Mouse (Mus musculus) MN1 (cell line): ENCODE measurements around the gene Nup107.
A peak's percentile ranks its signal among the peaks of the same experiment; 100 is the strongest.
"Not testable (repeated sequence)": the region's sequence is repeated elsewhere in the genome, so short reads cannot be mapped to it uniquely, and the experiment has no call there.

Experiments
- DNase-seq: peaks from one replicate; pipeline ENCODE4 v3.0.0-alpha.2; 2016; ENCODE audit warnings: low spot score

The Nup107 gene

DNA sequence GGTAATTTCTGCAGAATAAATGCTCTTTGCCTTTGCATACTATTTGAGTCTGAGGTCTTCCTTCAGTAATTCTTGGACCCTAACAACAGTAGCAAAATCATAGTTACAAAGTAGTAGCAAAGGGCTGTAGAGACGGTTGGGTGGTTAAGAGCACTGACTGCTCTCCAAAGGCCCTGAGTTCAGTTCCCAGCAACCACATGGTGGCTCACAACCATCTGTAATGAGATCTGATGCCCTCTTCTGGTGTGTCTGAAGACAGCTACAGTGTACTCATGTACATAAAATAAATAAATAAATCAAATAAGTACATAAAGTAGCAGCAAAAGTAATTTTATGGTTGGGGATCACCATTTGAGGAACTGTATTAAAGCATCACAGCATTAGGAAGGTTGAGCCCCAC, 76.9 kb downstream of the Nup107 start:
- not testable (repeated sequence) for DNase-seq

DNA sequence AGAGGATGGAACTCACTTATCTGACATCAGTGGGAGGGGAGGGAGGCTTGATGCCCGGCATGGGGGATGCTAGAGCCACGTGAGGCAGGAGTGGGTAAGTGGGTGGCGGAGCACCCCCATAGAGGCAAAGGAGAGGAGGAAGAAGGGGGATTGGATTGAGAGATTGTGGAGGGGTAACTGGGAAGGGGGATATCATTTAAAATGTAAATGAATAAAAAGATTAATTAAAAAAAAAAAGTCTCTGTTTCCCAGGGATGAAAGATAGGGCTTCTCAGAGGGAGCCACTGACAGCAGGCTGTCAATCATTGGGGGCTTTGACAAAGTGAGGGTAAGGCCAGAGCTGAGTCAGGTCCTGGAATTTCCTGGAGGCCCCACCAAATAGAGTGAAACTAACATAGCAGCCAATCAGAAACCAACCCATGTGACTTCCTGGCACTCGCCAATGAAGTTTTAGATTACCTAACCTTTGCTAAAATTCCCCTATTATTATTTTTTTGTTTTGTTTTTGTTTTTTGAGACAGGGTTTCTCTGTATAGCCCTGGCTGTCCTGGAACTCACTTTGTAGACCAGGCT, 77.5 kb downstream of the Nup107 start:
- no peak for DNase-seq

DNA sequence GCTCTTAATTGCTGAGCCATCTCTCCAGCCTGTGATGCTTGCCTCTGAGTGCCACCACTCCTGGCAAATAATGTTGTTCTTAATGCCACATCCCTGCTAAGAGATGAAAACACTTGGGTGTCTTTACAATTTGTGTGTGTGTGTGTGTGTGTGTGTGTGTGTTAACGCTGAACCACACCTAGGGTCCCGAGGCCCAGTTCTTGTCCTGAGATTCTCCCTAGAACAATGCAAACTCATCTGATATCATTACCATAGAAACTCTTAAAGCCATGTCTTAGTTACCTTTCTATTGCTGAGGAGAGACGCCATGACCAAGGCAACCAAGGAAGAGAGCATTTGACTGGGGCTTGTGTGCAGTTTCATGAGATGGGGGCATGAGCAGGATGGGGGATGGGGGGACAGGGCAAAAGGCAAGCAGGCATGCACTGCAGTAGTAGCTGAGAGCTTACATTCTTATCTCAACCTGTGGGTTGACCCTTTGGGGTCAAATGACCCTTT, 78.4 kb downstream of the Nup107 start:
- DNase-seq = no peak

DNA sequence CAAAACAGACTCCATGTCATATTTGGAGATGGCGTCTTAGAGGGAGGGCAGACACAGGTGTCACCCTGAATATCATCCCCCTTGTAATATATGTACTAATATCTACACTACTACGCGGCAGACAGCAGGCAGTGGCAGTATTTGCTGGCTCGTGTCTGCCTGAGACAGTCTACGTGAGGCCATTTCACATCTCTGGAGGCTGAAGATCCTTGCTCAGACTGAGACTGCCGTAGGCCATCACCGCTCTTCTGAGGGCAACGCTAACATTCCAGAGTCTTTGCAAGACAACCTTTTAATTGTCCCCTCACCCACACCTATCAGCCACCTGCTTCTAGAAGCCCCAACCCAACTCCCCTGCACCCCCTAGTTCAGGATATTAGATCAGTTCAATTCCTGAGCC, 79.0 kb downstream of the Nup107 start:
- no peak for DNase-seq

DNA sequence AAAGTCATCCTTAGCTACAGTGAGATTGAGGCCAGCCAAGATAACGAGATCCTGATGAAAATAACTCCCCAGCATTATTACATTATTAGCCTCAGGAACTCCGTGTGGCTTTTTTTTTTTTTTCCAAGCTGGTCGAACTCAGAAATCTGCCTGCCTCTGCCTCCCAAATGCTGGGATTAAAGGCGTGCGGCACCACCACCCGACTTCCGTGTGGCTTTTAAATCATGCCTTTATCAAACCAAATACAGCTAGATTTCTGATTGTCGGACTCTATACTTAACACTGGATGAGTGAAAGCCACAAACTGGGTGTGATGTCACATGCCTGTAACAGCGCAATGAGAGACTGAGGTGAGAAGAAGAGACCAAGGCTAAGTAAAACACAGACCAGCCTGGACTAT, 79.6 kb downstream of the Nup107 start:
- no peak for DNase-seq

DNA sequence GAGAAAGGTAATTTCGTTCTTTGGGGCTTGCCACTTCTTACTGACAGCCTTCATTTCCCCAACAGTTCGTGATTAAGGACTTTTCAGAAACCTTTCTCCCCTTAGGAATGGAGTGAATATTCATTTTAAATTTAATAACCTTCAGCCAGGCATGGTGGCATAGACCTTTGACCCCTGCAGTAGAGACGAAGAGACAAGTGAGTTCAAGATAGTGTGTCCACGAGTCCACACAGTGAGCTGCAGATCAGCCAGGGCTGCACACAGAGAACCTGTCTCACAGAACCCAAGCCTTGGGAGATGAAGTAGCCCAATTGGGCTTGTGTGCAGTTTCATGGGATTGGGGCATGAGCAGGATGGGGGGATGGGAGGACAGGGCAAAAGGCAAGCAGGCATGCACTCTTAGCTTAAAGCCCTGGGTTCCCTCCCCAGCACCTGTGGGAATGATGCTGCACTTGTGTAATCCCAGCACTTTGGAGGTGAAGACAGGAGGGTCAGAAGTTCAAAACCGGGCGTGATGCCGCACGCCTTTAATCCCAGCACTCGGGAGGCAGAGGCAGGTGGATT, 80.2 kb downstream of the Nup107 start:
- no peak for DNase-seq

DNA sequence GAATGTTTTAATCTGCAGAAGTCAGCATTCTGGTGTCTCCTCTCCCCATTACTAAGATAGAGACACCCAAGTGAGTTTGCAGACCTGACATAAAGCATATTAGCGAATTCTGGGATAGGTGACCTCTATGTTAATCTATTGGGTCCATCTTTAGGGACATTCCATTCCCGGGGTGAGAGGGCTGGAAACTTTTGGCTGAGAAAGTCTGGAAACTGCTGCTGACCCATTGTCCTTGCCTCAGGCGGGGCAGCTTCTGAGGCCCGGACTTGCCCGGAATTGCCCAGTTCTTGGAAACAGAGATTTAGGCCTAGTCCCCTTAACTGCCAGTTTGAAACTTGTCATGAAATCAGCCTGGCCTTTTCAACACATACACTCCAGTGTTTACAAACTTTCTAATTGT, 81.1 kb downstream of the Nup107 start:
- no peak for DNase-seq

DNA sequence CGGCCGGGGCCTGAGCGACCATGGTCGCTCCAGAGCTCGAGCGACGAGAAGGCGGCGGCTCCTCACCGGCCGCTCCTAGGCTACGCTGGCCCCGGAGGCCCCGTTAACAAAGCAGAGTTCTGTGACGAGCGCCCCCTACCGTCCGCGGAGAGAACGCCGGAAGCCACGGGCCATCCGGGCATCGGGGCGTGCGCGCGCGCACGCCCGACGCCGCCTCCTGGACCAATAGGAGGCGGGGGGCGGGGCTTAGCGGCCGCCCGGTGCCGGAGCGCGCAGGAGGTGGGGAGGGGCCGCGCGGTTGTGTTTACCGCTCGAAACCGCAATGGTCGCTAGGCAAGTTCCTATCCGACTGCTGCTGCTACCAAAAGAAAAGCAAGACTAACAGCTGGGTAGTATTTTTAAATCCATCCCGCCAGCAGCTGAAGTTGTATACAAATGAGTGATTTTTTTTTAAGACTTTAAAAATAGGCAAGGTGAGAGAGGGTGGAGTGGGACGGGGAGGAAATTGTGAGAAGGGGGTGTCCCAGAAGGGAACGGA, 81.8 kb downstream of the Nup107 start, which contains the start of gene Mdm2:
Gene Mdm2, minus strand, starts transcription at position 155 of the 538 bp plus-strand sequence.
- DNase-seq = peak; percentile 99

DNA sequence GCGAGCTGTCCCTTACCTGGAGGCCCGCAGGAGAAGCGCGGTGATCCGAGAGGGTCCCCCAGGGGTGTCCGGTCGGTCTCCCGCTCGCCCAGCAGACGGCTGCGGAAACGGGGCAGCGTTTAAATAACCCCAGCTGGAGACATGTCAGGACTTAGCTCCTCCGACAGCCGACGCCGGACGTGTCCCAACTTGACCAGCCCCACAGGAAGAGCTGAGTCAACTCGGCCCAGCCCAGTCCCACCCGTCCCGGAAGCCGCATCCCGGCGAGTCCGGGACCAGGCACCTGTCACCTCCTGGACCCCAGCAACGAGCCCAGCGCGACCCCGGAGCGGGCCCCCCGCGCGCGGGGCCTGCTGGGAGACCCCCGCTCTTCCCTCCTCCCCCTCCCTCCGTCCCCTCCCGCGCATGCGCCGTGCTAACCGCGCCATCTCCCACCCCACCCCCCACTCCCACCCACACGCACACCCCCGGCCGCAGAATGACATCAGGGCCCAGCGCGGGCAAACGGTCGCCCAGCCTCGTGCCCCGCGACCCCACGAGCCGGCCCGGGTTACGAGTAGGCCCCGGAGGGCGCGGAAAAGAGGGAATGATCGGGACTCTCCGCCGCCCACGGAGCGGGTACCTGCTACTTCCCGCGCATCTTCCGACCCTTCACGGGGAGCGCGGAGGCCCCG, 82.4 kb downstream of the Nup107 start:
- peak; percentile 89 for DNase-seq

DNA sequence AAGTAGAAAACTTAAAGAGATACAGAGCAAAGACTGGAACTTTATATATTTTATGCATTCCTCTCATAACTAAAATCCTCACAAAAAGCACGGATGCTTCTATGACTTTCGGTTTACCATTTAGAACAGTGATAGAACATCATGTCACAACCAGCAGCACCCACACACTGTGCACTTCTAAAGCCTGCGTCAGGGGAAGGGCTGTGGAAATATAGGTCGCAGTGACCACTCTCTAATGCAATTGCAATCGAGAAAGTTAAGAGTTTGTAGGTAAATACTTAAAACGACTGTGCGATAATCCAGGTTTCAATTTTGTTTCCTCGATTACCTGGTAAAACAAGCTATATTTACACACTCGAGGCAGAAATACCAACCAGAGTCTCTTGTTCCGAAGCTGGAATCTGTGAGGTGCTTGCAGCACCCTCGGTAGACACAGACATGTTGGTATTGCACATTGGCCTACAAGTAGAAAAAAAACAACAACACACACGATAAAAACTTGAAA, 83.1 kb downstream of the Nup107 start:
- DNase-seq = peak; percentile 51

DNA sequence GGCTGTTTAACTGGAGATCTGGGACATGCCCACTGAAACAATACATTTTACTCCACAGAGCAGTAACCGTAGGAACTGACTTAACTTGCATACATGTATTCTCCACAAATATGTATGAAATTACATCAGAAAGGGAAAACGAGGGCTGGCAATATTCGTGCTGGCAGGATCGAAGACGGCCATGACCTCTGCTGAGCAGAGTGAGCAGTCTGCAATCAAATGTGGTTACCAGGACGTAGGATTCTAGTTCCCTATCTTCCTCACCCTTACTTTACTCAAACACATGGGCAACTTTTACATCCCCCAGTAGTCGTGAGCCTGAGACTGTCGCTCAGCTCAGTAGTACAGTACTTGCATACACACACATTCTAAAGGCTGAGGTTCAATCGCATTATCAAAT, 83.6 kb downstream of the Nup107 start:
- DNase-seq = no peak

DNA sequence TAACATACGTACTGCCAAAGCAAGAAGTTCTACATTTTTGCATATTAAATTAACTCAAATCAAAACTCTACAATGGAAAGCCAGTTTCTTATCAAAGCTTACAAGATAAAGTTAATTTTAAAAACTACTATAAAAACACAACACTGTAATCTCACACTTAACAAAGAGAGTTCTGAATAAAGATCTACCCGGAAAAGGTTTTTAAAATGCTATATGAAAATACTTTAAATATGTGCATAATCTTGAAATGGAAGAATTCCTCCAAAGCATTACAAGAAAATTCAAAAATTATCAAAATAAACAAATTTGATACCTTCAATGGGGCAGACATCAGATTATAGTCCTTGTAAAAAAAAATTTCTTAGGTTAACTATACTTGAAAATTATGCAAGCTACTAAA, 84.1 kb downstream of the Nup107 start:
- no peak for DNase-seq

DNA sequence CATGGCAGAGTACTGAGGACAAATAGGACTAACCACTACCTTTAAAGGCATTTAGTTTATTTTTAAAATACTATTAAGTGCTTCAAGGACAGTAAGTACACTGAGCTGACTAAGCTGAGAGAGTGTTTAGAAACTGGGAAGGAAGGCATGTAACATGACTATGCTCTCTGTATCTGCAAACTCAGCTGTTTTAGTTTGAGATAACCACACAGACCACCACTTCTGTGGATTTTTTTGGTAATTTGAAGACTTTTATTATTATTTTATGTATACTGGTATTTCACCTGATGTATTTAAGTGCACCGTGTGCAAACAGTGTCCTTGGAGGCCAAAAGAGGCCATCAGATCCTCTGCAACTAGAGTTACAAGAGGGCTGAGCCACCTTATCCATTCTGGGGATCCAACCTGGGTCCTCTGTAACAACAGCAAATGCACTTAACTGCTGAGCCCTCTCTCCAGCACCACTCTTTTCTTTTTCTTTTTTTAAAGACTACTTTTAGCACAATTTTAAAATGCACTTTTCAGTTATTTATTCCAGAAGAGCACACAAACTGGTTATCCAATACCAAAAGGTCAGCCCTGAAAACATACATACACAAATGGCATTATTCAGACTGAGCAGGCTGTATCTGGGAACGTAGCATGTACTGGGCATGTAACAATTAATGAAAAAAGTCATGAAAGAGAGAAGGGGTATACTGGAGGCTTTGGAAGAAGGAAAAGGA, 85.2 kb downstream of the Nup107 start:
- DNase-seq = no peak

DNA sequence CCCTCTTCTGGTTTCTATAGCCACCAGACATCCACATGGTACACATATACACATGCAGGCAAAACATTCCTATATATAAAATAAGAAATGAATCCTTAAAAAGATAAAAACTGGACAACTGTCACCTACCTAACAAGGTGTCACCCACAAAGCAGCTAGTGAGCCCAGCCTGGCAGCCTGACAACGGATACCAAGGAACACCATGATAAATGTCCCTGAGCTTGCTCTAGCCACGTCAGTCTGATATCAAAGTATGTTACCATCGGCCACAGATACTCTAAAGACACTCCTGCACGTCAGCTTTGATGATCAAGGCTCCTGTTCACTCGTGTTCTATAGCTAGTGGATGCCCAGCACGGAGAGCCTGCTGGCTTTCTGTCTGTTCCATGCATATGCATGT, 86.1 kb downstream of the Nup107 start:
- no peak for DNase-seq

DNA sequence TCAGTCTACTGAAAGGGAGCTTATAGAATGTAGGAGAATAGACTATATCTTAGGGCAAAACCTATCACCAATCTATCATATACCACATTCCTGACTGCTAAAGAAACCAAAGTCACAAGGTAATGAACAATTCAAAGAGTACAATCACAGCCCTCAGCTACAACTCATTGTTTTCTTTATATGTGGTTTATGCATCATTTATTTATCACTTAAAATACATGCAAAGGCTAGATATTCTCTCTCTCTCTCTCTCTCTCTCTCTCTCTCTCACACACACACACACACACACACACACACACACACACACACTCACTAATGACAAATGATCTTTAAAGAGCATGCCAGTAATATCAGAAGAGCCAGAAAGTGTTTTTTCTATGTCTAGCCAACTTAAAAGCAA, 86.7 kb downstream of the Nup107 start:
- DNase-seq = no peak

DNA sequence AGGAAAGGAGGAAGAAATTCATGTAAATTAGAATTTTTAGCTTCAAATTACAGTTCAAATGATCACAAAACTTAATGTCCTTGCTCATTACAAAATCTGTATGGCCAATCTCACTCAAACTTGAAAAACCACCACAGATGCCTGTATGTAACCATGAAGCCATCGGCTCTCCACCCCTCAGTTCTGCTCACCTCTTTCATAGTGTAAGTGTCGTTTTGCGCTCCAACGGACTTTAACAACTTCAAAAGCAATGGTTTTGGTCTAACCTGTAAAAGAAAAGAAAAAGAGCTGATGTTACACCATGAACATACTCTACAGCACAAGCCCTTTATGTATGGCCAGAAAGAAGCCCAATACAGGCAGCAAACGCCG, 87.6 kb downstream of the Nup107 start:
- DNase-seq = no peak

DNA sequence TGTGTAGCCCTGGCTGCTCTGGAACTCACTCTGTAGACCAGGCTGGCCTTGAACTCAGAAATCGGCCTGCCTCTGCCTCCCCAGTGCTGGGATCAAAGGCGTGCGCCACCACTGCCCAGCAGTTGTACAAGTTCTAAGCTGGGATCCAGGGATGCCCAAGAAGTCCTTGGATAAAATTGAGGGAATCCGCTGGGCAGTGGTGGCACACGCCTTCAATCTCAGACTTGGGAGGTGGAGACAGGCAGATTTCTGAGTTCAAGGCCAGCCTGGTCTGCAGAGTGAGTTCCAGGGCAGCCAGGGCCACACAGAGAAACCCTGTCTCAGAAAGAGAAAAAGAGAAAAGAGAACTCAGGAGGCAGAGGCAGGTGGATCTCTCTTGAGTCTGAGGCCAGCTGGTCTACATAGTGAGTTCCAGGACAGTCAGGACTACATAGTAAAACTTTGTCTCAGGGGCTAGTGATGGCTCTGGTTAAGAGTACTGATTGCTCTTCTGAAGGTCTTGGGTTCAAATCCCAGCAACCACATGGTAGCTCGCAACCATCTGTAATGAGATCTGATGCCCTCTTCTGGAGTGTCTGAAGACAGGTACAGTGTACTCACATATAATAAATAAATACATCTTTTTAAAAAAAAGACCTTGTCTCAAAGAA, 88.1 kb downstream of the Nup107 start:
- DNase-seq = not testable (repeated sequence)

DNA sequence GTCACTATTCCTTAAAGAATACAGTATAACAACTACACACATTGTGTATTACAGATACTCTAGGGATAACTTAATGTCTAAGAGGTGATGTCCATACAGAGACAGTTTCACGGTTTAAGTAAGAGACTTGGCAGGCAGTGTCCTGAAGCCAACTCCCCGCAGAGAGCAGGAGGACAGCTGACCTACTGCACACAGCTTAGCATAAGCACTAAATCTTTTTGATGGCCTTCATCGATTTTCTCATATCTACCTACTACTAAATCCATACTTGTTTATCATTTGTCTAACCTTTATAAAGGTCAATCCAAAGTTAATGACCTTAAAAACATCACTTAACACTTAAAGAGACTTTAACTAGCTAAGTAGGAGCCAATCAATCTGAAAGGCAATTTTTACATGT, 89.0 kb downstream of the Nup107 start:
- DNase-seq = no peak

DNA sequence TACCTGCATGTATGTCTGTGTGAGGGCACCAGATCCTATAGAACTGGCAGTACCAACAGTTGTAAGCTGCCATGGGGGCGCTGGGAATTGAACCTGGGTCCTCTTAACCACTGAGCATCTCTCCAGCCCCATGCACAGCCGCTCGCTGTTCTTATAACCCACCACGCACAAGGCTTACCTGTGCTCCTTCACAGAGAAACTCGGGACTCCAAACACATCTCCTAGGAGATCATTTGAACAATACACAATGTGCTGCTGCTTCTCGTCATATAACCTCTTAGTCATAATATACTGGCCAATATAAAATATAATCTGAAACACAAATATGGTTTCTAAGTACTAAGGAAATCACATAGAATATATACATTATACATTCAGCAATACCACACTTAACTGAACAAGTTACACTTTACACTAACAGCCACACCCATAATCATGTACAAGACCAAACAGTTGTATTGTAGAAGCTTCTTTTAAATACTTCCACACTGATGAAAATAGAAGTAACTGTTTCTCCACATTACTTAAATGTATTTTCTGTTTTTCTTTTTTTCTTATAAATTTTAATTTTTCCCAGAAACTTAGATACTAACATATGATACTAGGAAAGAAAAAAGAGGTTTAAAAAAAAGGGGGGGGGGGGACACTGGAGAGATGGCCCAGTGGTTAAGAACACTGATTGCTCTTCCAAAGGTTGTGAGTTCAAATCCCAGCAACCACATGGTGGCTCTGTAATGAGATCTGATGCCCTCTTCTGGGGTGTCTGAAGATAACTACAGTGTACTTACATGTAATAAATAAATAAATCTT, 90.3 kb downstream of the Nup107 start:
- no peak for DNase-seq

DNA sequence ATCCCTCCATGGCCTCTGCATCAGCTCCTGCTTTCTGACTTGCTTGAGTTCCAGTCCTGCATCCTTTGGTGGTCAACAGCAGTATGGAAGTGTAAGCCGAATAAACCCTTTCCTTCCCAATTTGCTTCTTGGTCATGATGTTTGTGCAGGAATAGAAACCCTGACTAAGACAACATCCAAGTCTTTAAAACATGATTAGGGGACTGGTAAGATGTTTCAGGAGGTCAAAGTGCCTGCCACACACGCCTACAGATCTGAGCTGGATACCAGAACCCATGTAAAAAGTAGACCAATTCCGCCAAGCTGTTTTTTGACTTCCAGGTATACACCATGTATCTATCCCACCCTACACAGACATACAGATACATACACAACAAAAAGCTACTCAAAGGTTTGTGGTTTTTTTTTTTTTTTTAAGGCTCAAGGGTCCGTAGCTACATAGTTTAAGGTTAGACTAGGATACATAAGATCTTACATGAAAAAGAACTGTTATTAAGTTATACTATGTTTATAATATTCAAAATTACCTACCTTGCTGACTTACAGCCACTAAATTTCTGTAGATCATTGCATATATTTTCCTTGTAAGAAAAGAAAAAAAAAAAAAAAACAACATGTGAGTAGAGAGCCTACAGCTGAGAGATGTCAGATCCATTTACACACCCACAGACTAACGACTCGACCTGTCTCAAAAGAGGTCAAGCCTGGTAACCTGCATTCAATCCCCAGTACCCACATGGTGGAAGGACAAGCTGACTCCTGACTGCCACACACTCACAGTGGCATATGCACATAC, 91.3 kb downstream of the Nup107 start:
- DNase-seq = no peak
